Mouse (Mus musculus) CH12.LX (cell line): ENCODE data around the gene Trim31. TPM values are rescaled to one million over a fixed set of nuclear protein-coding genes. Genes with fewer than 3 reads are reported as not detected.

ENCODE experiments used
- DNase-seq: peaks from one replicate; pipeline ENCODE4 v3.0.0-alpha.2; 2013; ENCODE audit errors: extremely low read depth
- H3K27ac ChIP-seq: 2 replicates; pipeline ENCODE4 v1.5.1; 2012; ENCODE audit warnings: low read depth, mild to moderate bottlenecking, control low read depth, moderate library complexity; ENCODE audit not compliant: insufficient read depth
- H3K27me3 ChIP-seq: replicated peaks from 2 replicates; pipeline ENCODE3; 2012; ENCODE audit warnings: inconsistent platforms
- H3K36me3 ChIP-seq, 2 experiments: replicated peaks in 1 of 2; 2 replicates each; pipeline versions ENCODE3 to v1.6.1; 2012; ENCODE audit warnings: inconsistent platforms in 1 of 2, low read length in 1 of 2, mild to moderate bottlenecking in 1 of 2, mixed read lengths in 1 of 2, moderate library complexity in 1 of 2; ENCODE audit not compliant: control insufficient read depth in 1 of 2, insufficient read depth in 1 of 2
- H3K4me1 ChIP-seq, 2 experiments: 2 replicates each; pipeline ENCODE4 v1.6.1; 2012; ENCODE audit warnings: inconsistent platforms in 1 of 2, moderate library complexity in 1 of 2; ENCODE audit not compliant: insufficient read depth in 2 of 2, control insufficient read depth in 1 of 2
- H3K4me2 ChIP-seq: 2 replicates; pipeline ENCODE4 v1.6.1; 2012; ENCODE audit warnings: low read depth, mild to moderate bottlenecking, control low read depth; ENCODE audit not compliant: poor library complexity, insufficient read depth, severe bottlenecking
- H3K4me3 ChIP-seq, 3 experiments: fragments of 150-350 bp in 1 of 3; sonication (generic) in 1 of 3; replicated peaks in 1 of 3; 2 replicates each; pipeline versions ENCODE3 to v1.5.1; 2011 to 2012; ENCODE audit warnings: low read depth in 2 of 3, low read length in 2 of 3, mild to moderate bottlenecking in 2 of 3, moderate library complexity in 2 of 3, control low read depth in 1 of 3, improper control_type of control experiment in 1 of 3, inconsistent platforms in 1 of 3, mixed read lengths in 1 of 3; ENCODE audit not compliant: poor library complexity in 1 of 3
- H3K79me2 ChIP-seq: replicated peaks from 2 replicates; pipeline ENCODE4 v1.6.1; 2012; ENCODE audit warnings: mild to moderate bottlenecking, moderate library complexity; ENCODE audit not compliant: control insufficient read depth, poor library complexity, insufficient read depth, severe bottlenecking; ENCODE audit errors: extremely low read depth
- H3K9ac ChIP-seq: 2 replicates; pipeline ENCODE4 v1.6.1; 2012; ENCODE audit warnings: low read depth, mild to moderate bottlenecking, control low read depth, moderate library complexity; ENCODE audit not compliant: insufficient read depth
- H3K9me3 ChIP-seq: replicated peaks from 2 replicates; pipeline ENCODE3; 2012; ENCODE audit warnings: low read length, inconsistent platforms, mixed read lengths
- BHLHE40 ChIP-seq: IDR thresholded peaks from 2 replicates; pipeline ENCODE4 v1.6.1; 2011; ENCODE audit warnings: mild to moderate bottlenecking, low read depth, low read length, improper control_type of control experiment
- CHD2 ChIP-seq: IDR thresholded peaks from 2 replicates; pipeline ENCODE4 v1.6.1; 2011; ENCODE audit warnings: low read length, improper control_type of control experiment
- ELF1 ChIP-seq: IDR thresholded peaks from 2 replicates; pipeline ENCODE4 v1.6.1; 2014; ENCODE audit warnings: low read depth, mild to moderate bottlenecking, inconsistent platforms, low read length, improper control_type of control experiment
- GABPA ChIP-seq: IDR thresholded peaks from 2 replicates; pipeline ENCODE4 v1.6.1; 2012; ENCODE audit warnings: low read depth, low read length, improper control_type of control experiment, inconsistent platforms; ENCODE audit not compliant: insufficient replicate concordance
- HCFC1 ChIP-seq: IDR thresholded peaks from 2 replicates; pipeline ENCODE4 v1.6.1; 2012; ENCODE audit warnings: low read depth, mild to moderate bottlenecking, inconsistent platforms, low read length, improper control_type of control experiment
- IRF4 ChIP-seq: IDR thresholded peaks from 2 replicates; pipeline ENCODE4 v1.6.1; 2014; ENCODE audit warnings: low read depth, mild to moderate bottlenecking, inconsistent platforms, low read length, improper control_type of control experiment
- JUND ChIP-seq: conservative IDR thresholded peaks from 2 replicates; pipeline ENCODE4 v1.6.1; 2011; ENCODE audit warnings: low read depth, low read length, improper control_type of control experiment
- MAFK ChIP-seq: IDR thresholded peaks from 2 replicates; pipeline ENCODE4 v1.6.1; 2011; ENCODE audit warnings: low read length, improper control_type of control experiment; ENCODE audit not compliant: insufficient replicate concordance
- NELFE ChIP-seq: IDR thresholded peaks from 2 replicates; pipeline ENCODE4 v1.6.1; 2011; ENCODE audit warnings: low read depth, low read length, improper control_type of control experiment
- PAX5 ChIP-seq: IDR thresholded peaks from 2 replicates; pipeline ENCODE4 v1.6.1; 2012; ENCODE audit warnings: low read length, inconsistent platforms, mixed read lengths
- POLR2A ChIP-seq: IDR thresholded peaks from 2 replicates; pipeline ENCODE4 v1.6.1; 2011; ENCODE audit warnings: low read depth, mild to moderate bottlenecking, improper control_type of control experiment, low read length
- POLR2AphosphoS2 ChIP-seq: IDR thresholded peaks from 2 replicates; pipeline ENCODE4 v1.6.1; 2011; ENCODE audit warnings: low read depth, low read length, improper control_type of control experiment
- RAD21 ChIP-seq: IDR thresholded peaks from 2 replicates; pipeline ENCODE4 v1.6.1; 2011; ENCODE audit warnings: low read depth, mild to moderate bottlenecking, low read length, improper control_type of control experiment, moderate library complexity
- SIN3A ChIP-seq: IDR thresholded peaks from 2 replicates; pipeline ENCODE4 v1.6.1; 2012; ENCODE audit warnings: low read length, improper control_type of control experiment, inconsistent platforms
- SMC3 ChIP-seq: IDR thresholded peaks from 2 replicates; pipeline ENCODE4 v1.6.1; 2011; ENCODE audit warnings: low read depth, low read length, improper control_type of control experiment
- TCF12 ChIP-seq: IDR thresholded peaks from 2 replicates; pipeline ENCODE4 v1.6.1; 2014; ENCODE audit warnings: low read depth, mild to moderate bottlenecking, inconsistent platforms, low read length, improper control_type of control experiment
- USF1 ChIP-seq: IDR thresholded peaks from 2 replicates; pipeline ENCODE4 v1.6.1; 2014; ENCODE audit warnings: low read depth, mild to moderate bottlenecking, inconsistent platforms, low read length, improper control_type of control experiment
- USF2 ChIP-seq: conservative IDR thresholded peaks from 2 replicates; pipeline ENCODE4 v1.6.1; 2011; ENCODE audit warnings: low read depth, low read length, improper control_type of control experiment
- ZC3H11A ChIP-seq: IDR thresholded peaks from 2 replicates; pipeline ENCODE4 v1.6.1; 2012; ENCODE audit warnings: low read depth, mild to moderate bottlenecking, inconsistent platforms, low read length, improper control_type of control experiment
- ZKSCAN1 ChIP-seq: IDR thresholded peaks from 2 replicates; pipeline ENCODE4 v1.6.1; 2012; ENCODE audit warnings: low read depth, inconsistent platforms, low read length, improper control_type of control experiment, borderline replicate concordance
- dilution Hi-C: fragments of 300-500 bp; cut with MboI; formaldehyde crosslinking; loops from 2 replicates; pipeline ENCODE4 v1.14.3; 2020; ENCODE audit warnings: low sequenced_read_pairs; ENCODE audit not compliant: extremely low pct_unique_long_range_greater_than_20kb, extremely low pct_ligation_motif_present
- in situ Hi-C: fragments of 300-500 bp; cut with MboI; formaldehyde crosslinking; loops from 3 replicates; pipeline ENCODE4 v1.14.3; 2019; ENCODE audit warnings: low sequenced_read_pairs, low pct_ligation_motif_present, low pct_unique_long_range_greater_than_20kb, mixed read lengths
- polyA plus RNA-seq: library from polyadenylated mRNA; unstranded; fragments of >175 nt; gene quantifications from 2 replicates; pipeline ENCODE4 v1.2.1, GENCODE M21; 2012; ENCODE audit warnings: low read depth; ENCODE audit not compliant: insufficient read length
- total RNA-seq, 2 experiments: library from RNA; depleted of rRNA; stranded (reverse); fragments of 300-350 nt in 1 of 2; fragments of >200 nt in 1 of 2; gene quantifications; 2 replicates each; pipeline ENCODE4 v1.2.3; 2012 to 2014

Gene Trim31
- total and polyA plus RNA-seq, 3 experiments = not detected

DNA sequence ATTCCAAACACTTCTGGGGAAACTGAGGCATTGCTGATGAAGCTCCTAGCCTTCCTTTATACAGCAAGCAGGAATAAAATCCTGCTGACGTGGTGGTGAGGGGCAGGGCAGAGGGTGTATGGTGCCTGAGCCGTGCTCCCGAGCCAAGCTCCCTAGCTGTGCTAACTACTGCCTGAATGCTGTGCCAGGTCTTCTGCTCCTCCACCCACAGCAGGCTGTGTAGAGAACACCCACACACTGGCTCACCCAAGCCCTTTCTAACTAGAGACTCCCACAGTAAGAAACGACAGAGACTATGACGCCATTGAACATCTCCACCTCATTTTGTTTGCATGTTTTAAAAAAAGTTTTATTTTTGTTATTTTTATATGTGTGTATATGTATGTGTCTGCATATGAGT, 2.1 kb downstream of the Trim31 start:
- dilution Hi-C loops = no loop called here
- H3K4me2 ChIP-seq = no peak overlapping the region
- TF ChIP-seq IRF4 = no peak
- no peak for TF ChIP-seq JUND
- no peak for TF ChIP-seq SMC3
- no peak for TF ChIP-seq ZC3H11A
- no peak for TF ChIP-seq HCFC1
- TF ChIP-seq POLR2AphosphoS2 = no peak
- TF ChIP-seq USF2 = no peak
- no peak for TF ChIP-seq POLR2A
- no peak for TF ChIP-seq NELFE
- DNase-seq = no peak
- H3K4me3 ChIP-seq = no peak overlapping the region
- H3K4me1 ChIP-seq = no peaks in the 10 kb centered on the region
- no peaks in the 10 kb centered on the region for H3K9me3 ChIP-seq
- no peaks in the 10 kb centered on the region for H3K79me2 ChIP-seq
- in situ Hi-C loops = no loop called here
- H3K27ac ChIP-seq = no peak overlapping the region
- no peaks in the 10 kb centered on the region for H3K27me3 ChIP-seq
- H3K36me3 ChIP-seq = no peaks in the 10 kb centered on the region
- H3K9ac ChIP-seq = no peak overlapping the region

DNA sequence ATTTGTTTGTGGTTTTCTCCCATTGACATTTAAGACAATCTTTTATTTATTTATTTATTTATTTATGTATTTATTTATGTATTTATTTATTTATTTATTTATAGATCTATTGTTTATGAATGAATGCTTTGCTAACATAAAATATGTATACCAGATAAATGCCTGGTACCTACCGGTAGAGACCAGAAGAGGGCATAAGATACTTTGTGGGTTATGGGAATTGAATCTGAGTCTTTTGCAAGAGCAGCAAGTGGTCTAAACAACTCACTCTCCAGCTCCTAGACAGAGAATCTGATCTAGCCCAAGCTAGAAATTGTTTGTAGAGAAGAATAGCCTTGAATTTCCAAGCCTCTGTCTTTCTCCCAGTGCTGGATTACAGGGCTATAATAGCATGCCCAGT, 2.8 kb downstream of the Trim31 start:
- dilution Hi-C loops = no loop called here
- H3K9me3 ChIP-seq = no peaks in the 10 kb centered on the region
- H3K9ac ChIP-seq = no peak overlapping the region
- H3K79me2 ChIP-seq = no peaks in the 10 kb centered on the region
- no peak overlapping the region for H3K4me2 ChIP-seq
- H3K27ac ChIP-seq = no peak overlapping the region
- TF ChIP-seq CHD2 (no peak), HCFC1 (no peak), IRF4 (no peak), PAX5 (no peak), ELF1 (no peak), BHLHE40 (no peak), MAFK (no peak), JUND (no peak)
- H3K4me1 ChIP-seq = no peaks in the 10 kb centered on the region
- DNase-seq = no peak
- no peaks in the 10 kb centered on the region for H3K36me3 ChIP-seq
- in situ Hi-C loops = no loop called here
- no peaks in the 10 kb centered on the region for H3K27me3 ChIP-seq
- no peak overlapping the region for H3K4me3 ChIP-seq

DNA sequence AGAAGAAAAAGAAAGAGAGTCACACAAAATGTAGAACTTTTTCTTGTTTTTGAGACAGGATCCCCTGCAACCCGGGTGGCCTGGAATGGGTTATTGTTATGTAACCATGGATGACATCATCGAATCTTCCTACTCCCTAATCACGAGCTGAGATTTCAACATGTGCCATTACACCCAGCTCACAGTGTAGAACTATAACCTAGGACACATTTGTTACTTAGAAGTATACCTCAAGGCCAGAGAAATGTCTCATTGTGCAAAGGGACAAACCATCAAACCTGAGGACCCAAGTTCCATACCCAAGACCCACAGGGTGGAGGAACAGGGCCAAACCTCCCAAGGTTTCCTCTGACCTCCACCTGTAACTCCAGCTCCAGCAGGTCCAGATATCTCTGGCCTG, 5.7 kb downstream of the Trim31 start:
- H3K27me3 ChIP-seq = peaks cover 7% of the 10 kb centered on the region
- no peak overlapping the region for H3K27ac ChIP-seq
- H3K4me2 ChIP-seq = no peak overlapping the region
- no peaks in the 10 kb centered on the region for H3K9me3 ChIP-seq
- dilution Hi-C loops (no loop called here), in situ Hi-C loops (no loop called here)
- peaks cover 0 to 6% of the 10 kb centered on the region in 2 experiments; a peak in 2 of 4 replicates for H3K4me1 ChIP-seq
- H3K36me3 ChIP-seq = no peaks in the 10 kb centered on the region
- no peak overlapping the region for H3K4me3 ChIP-seq
- no peak for DNase-seq
- H3K9ac ChIP-seq = no peak overlapping the region
- H3K79me2 ChIP-seq = no peaks in the 10 kb centered on the region
- TF ChIP-seq ZKSCAN1 (no peak), USF1 (no peak), RAD21 (no peak), TCF12 (no peak), SIN3A (no peak), GABPA (no peak)
